Comparison of ENCODE assay signal across 7 mouse cellular contexts in genomic region chr12:21778717-21779116, GRCm38 (mm10).
DNase-seq lines count a peak whose midpoint lies in the region; ATAC-seq and TF ChIP-seq lines count a peak whose summit lies in the region.
"Not testable (repeated sequence)": the region's sequence is repeated elsewhere in the genome, so short reads cannot be mapped to it uniquely, and the experiment has no call there.

No protein-coding gene starts in this region.

- H3K4me2 ChIP-seq in heart, embryonic 16.5 days (ENCODE audit: low read depth, low read length): peak overlapping the region; percentile 56
- H3K4me2 ChIP-seq in intestine, embryonic 14.5 days (ENCODE audit: low read length): peak overlapping the region; percentile 22; the same call in 1 of the 2 replicates
- H3K4me2 ChIP-seq in limb, embryonic 12.5 days: peak overlapping the region; percentile 42
- H3K4me2 ChIP-seq in liver, embryonic 16.5 days (ENCODE audit: low read depth, low read length): peak overlapping the region; percentile 13; the same call in 1 of the 2 replicates
- H3K4me2 ChIP-seq in neural tube, embryonic 13.5 days: peak overlapping the region; percentile 37

- peak; percentile 41 for DNase-seq in embryo, embryonic 10 days (ENCODE audit: low spot score)
- not testable (repeated sequence) for DNase-seq in gastrocnemius, adult 2 months
- DNase-seq in intestine, embryonic 14.5 days (ENCODE audit: low spot score): peak; percentile 50

- H3K4me1 ChIP-seq in heart, embryonic 16.5 days (ENCODE audit: control insufficient read depth, insufficient read depth, low read length); intestine, embryonic 14.5 days (replicated peaks; ENCODE audit: control insufficient read depth, insufficient read depth, low read length); limb, embryonic 12.5 days (replicated peaks); liver, embryonic 16.5 days (ENCODE audit: control insufficient read depth, low read depth, low read length); neural tube, embryonic 13.5 days (replicated peaks): not testable (repeated sequence)

- not testable (repeated sequence) for ATAC-seq in heart, embryonic 16.5 days (replicated peaks; ENCODE audit: extremely low read depth, insufficient read depth, low FRiP score); intestine, embryonic 14.5 days (replicated peaks; ENCODE audit: low FRiP score, low TSS enrichment, low read depth); limb, embryonic 12.5 days (ENCODE audit: insufficient number of reproducible peaks, insufficient read depth, low FRiP score, low TSS enrichment, low read depth); liver, embryonic 16.5 days (ENCODE audit: low read depth); neural tube, embryonic 13.5 days (ENCODE audit: low read depth)

- peak overlapping the region; percentile 54 for H3K4me3 ChIP-seq in gastrocnemius, adult 2 months
- peak overlapping the region; percentile 42 for H3K4me3 ChIP-seq in heart, embryonic 16.5 days (ENCODE audit: low read length)
- H3K4me3 ChIP-seq in intestine, embryonic 14.5 days (ENCODE audit: low read depth, low read length): peak overlapping the region; percentile 24
- H3K4me3 ChIP-seq in limb, embryonic 12.5 days (replicated peaks): peak overlapping the region; percentile 31
- peak overlapping the region; percentile 36 for H3K4me3 ChIP-seq in liver, embryonic 16.5 days (ENCODE audit: low read depth, low read length)
- peak overlapping the region; percentile 22 for H3K4me3 ChIP-seq in neural tube, embryonic 13.5 days

- H3K36me3 ChIP-seq in heart, embryonic 16.5 days (ENCODE audit: control insufficient read depth, insufficient read depth); intestine, embryonic 14.5 days (ENCODE audit: control insufficient read depth, insufficient read depth, low read length); limb, embryonic 12.5 days; liver, embryonic 16.5 days (ENCODE audit: control insufficient read depth, insufficient read depth); neural tube, embryonic 13.5 days: not testable (repeated sequence)

- 3% methylated on average over 24 of the region's 45 CpGs for WGBS in heart, embryonic 16.5 days
- 3% methylated on average over 31 of the region's 45 CpGs for WGBS in intestine, embryonic 14.5 days
- WGBS in limb, embryonic 12.5 days: 2% methylated on average over 35 of the region's 45 CpGs
- WGBS in liver, embryonic 16.5 days (ENCODE audit: insufficient replicate concordance): 6% methylated on average over 18 of the region's 45 CpGs
- WGBS in neural tube, embryonic 13.5 days: 3% methylated on average over 26 of the region's 45 CpGs

- not testable (repeated sequence) for TF ChIP-seq CTCF in gastrocnemius, adult 2 months (IDR thresholded peaks at IDR 0.05)

- H3K27ac ChIP-seq in gastrocnemius, adult 2 months; heart, embryonic 16.5 days (ENCODE audit: low read length); intestine, embryonic 14.5 days (ENCODE audit: low read depth); limb, embryonic 12.5 days; liver, embryonic 16.5 days (ENCODE audit: low read length); neural tube, embryonic 13.5 days (replicated peaks): not testable (repeated sequence)

- not testable (repeated sequence) for H3K9me3 ChIP-seq in heart, embryonic 16.5 days (replicated peaks; ENCODE audit: control insufficient read depth, low read length); intestine, embryonic 14.5 days (ENCODE audit: control insufficient read depth, low read length); limb, embryonic 12.5 days; liver, embryonic 16.5 days (replicated peaks; ENCODE audit: control insufficient read depth, low read length); neural tube, embryonic 13.5 days

- not testable (repeated sequence) for H3K9ac ChIP-seq in heart, embryonic 16.5 days (ENCODE audit: low read length); intestine, embryonic 14.5 days (ENCODE audit: low read length); limb, embryonic 12.5 days (replicated peaks); liver, embryonic 16.5 days (ENCODE audit: low read depth, low read length); neural tube, embryonic 13.5 days

- intact Hi-C loops in gastrocnemius, adult 2 months (cut with DNase I): not testable (repeated sequence)

- H3K27me3 ChIP-seq in heart, embryonic 16.5 days (ENCODE audit: control insufficient read depth, insufficient read depth, low read length); intestine, embryonic 14.5 days (replicated peaks; ENCODE audit: control insufficient read depth, insufficient read depth, low read length); limb, embryonic 12.5 days; liver, embryonic 16.5 days (ENCODE audit: control insufficient read depth, insufficient read depth, low read depth, low read length); neural tube, embryonic 13.5 days: not testable (repeated sequence)
